Mouse (Mus musculus) layer of hippocampus, adult 2 months (tissue): ENCODE data around the gene 1700030J22Rik. TPM values are rescaled to one million over a fixed set of nuclear protein-coding genes. Genes with fewer than 3 reads are reported as not detected.
A peak's percentile ranks its signal among the peaks of the same experiment; 100 is the strongest.

Source experiments
- DNase-seq, 2 experiments: peaks; one replicate each; pipeline ENCODE4 v3.0.0; 2022; ENCODE audit warnings: low spot score in 2 of 2
- H3K27ac ChIP-seq: fragments of 200-600 bp; 2 replicates; pipeline ENCODE4 v1.8.1; 2022
- H3K4me3 ChIP-seq: fragments of 200-600 bp; 2 replicates; pipeline ENCODE4 v1.8.1; 2022; ENCODE audit warnings: mild to moderate bottlenecking
- CTCF ChIP-seq: fragments of 200-600 bp; conservative IDR thresholded peaks from 2 replicates; pipeline ENCODE4 v1.8.1; 2022; ENCODE audit warnings: antibody characterized with exemption, mild to moderate bottlenecking, moderate library complexity
- total RNA-seq, 2 experiments: library from RNA; stranded (reverse); gene quantifications; 2 replicates each; pipeline ENCODE4 v1.2.3; 2021

1700030J22Rik gene
- total RNA-seq, 2 experiments from 2014 or later: 6.9 to 7.5 TPM

DNA sequence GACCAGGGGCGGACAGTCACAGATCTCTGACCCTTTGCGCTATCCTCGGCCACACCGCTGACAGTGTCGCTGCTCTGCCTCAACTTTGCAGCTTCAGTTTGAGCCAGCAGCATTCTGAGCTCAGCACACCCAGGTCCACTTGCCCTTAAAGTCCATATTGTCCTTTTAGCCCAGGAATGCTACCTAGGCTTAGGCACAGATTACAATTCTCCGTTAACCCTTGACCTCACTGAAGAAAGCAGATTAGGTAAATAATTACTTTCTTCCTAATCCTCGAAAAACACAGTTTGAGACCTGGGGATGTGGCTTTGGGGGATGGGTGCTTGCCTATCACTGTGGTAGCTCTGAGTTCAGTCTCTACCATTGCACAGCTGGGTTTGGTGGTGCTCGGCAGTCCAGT, 12.5 kb upstream of the 1700030J22Rik start:
- no peak for DNase-seq
- TF ChIP-seq CTCF: no peak
- H3K4me3 ChIP-seq: no peak overlapping the region
- H3K27ac ChIP-seq: no peak overlapping the region

DNA sequence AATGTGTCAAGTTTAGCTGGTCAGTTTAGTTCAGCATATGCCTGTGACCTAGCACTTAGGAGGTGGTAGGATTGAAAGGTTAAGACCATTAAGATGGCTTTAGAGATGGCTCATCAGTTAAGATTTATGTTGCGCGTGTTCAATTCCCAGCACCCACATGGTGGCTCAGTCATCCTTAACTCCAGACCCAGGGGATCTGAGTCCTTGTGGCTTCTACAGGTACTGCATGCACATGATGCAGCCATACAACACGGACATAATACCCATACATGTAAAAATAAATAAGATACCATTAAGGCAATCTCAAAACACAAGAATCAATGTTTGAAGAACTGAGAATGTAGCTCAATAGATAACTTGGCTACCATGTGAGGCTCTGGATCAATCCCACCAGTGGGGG, 11.1 kb upstream of the 1700030J22Rik start:
- Histone ChIP-seq H3K27ac (no peak overlapping the region), H3K4me3 (no peak overlapping the region)
- peak; percentile 59 for TF ChIP-seq CTCF
- DNase-seq: no peak

DNA sequence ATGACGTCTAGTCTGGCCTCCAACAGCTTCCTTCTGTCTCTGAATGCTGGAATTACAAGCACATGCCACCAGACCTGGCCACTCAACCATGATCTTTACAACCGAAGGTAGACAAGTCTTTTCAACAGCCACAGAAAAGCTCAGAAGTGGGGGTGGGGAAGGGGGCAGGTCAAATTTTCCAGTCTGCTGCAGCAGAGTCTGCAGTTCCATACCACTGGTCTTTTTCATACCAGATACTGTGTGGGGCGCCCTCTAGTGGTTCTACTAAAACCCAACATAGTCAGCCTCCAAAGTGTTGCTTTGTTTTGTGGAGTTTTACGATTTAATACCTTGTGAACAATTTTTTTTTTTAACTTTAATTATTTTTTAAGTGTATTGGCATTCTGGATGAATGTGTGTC, 1.4 kb upstream of the 1700030J22Rik start:
- peak; percentile 44 to 59 for DNase-seq
- TF ChIP-seq CTCF: peak; percentile 91
- Histone ChIP-seq H3K27ac (no peak overlapping the region), H3K4me3 (no peak overlapping the region)

DNA sequence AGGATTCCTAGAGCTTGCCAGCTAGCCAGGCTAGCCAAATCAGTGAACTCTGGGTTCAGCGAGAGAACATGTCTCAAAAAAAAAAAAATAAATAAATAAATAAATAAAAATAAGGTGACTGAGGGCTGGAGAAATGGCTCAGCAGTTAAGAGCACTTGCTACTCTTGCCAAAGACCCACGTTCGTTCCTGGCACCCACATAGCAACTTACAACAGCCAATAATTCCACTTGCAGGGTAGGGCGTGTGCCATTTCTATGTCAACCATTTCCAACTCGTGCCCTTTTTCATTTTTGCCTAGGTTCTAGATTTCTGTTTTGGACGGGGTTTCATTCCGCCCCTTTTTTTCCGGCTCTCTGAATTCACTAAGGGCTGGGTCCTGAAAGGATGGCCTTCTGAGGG, 707 bp downstream of the 1700030J22Rik start:
- TF ChIP-seq CTCF: no peak
- H3K27ac ChIP-seq: peak overlapping the region; percentile 80; the same call in 1 of the 2 replicates

DNA sequence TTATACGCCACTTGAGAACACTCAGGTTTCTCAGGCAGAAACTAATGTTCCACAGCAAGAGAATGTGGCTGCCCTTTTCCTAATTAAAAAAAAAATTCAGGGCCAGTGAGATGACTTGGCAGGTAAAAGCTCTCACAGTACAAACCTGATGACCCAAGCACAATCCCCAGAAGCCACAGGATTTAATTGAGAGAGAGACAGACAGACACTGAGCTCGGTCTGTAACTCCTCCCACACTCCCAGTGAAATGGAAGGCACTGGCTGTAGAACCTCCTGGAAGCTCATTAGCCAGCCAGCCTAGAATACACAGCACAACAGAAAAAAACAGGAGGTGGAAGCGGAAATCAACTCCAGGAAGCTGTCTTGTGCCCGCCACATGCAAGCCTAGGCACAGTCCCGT, 3.2 kb downstream of the 1700030J22Rik start:
- no peak for DNase-seq
- no peak overlapping the region for H3K27ac ChIP-seq
- H3K4me3 ChIP-seq: no peak overlapping the region
- no peak for TF ChIP-seq CTCF

More for the DNA sequence above, 707 bp downstream of the 1700030J22Rik start:
- no peak for DNase-seq
- H3K4me3 ChIP-seq: peak overlapping the region; percentile 90

DNA sequence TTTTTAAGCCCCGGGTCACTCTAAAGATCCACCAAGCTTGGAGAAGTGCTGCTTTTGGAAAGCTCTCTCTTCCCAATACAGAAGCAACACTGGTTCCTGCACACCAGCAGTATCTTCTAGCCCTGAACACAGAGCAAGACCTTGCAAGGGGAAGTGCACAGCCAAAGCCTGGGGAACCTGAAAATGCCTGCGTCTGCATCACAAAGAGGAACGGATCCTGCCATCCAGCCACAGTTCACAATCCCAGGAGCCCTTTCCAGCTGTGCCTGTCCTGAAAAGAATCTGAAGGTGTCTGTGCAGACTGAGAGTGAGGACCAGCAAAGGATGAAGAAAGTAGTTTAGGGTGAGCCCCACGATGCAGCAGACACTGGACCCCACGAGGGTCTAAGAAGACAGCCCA, 3.7 kb downstream of the 1700030J22Rik start:
- TF ChIP-seq CTCF: no peak
- Histone ChIP-seq H3K27ac (no peak overlapping the region), H3K4me3 (no peak overlapping the region)
- no peak for DNase-seq

DNA sequence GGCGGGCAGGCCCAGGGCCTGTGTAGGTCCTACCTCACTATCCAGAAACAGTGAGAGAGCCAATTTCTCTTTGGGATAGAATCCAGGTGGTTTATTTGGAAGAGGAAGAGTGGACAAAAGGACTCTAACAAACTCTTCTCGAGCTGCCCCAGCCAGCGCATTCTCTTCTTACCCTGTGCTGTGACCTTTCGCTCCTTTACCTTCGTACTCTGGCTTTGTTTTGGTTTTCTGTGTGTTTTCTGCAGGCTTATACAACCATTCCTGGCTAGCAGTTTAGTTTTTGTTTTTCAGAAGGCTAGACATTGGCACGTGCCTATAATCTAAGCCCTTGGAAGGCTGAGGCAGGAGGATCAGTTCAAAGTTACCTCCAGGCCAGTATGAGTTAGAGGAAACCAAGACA, 9.2 kb downstream of the 1700030J22Rik start:
- DNase-seq: no peak
- no peak overlapping the region for H3K4me3 ChIP-seq
- TF ChIP-seq CTCF: no peak
- no peak overlapping the region for H3K27ac ChIP-seq

DNA sequence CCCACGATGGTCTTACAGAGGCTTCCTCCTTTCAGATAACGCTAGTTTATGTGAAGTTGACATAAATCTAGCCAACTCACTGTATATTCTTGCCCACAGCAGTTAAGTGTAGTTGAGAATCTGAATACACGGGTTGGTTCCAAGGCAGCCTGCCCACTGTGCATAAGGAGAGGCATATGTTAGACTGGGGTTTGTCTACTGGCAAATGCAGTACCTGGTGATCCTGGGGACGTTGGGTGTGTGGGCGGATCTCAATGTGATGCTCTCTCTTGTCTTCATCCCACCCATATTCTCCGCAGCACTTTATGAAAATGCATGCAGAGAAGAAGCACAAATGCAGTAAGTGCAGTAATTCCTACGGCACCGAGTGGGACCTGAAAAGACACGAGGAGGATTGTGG, 24.3 kb downstream of the 1700030J22Rik start:
- DNase-seq: peak; percentile 70 to 86
- Histone ChIP-seq H3K4me3 (no peak overlapping the region), H3K27ac (no peak overlapping the region)
- no peak for TF ChIP-seq CTCF

DNA sequence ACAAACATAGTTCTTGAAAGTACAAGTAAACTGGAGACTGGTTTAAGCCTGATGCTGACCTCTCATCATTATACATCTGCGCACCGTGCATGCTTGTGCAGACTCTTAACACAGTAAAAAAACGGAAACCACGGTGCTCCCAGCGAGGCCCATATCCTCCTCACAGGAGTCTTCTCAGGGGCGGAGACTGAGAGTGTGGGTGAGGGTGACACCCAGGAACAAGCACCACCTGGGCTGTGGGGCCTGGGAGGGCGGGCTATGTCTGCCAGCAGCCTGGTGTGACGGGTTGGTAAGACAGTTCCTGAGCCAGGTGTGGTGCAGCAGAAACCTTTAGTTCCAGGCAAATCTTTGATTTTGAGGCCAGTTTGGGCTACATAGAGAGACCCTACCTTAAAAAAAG, 26.3 kb downstream of the 1700030J22Rik start:
- no peak overlapping the region for H3K4me3 ChIP-seq
- TF ChIP-seq CTCF: no peak
- no peak for DNase-seq
- H3K27ac ChIP-seq: no peak overlapping the region

DNA sequence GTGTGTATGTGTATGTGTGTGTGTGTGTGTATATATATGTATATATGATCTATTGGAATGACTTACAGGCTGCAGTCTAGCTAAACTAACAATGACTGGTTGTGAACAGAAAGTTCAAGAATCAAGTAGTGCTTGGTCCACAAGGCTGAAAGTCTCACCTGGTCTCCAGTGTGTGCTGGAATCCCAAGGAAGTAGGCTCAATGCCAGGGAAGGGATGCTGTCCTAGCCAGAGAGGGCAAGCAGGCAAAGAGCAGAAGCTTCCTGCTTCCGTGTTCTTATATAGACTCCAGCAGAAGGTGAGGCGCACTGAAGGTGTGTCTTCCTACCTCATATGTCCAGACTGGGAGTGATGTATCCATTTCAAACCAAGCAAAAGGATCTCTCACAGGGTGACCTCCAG, 27.0 kb downstream of the 1700030J22Rik start:
- DNase-seq: no peak
- no peak overlapping the region for H3K4me3 ChIP-seq
- no peak overlapping the region for H3K27ac ChIP-seq
- no peak for TF ChIP-seq CTCF

DNA sequence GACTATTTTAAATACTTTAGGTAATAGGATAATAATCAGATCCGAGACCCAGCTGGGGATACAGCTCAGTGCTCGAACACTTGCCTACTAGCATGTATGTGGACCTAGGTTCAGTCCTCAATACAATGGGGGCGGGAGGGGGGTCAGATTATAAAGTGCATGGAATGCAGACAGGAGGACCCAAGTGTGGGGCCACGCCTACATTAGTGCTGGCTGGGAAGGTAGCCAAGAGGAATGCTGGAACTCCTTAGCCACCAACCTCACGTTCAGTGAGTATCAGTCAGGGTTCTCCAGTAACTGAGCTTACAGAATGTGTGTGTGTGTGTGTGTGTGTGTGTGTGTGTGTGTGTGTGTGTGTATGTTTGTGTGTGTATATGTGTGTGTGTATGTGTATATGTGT, 27.4 kb downstream of the 1700030J22Rik start:
- TF ChIP-seq CTCF: no peak
- no peak overlapping the region for H3K27ac ChIP-seq
- no peak for DNase-seq

DNA sequence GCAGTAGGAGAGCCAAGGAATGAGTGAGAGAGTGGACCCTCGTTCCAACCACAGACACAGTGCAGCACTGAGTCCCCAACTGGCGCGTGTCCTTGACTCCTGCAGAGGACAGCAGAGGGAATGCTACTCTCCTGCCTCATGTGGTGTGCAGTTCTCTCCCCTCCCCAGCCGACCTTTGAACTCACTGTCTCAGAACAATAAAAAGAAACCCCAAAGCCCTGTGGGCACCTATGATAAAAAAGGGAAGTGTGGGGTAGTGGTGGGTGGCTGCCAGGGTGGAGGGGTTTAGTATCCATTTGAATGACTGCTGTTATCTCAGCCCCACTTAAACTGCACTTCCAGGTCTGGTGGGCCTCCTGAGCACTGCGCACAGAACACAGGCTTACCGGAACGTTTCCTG, 31.2 kb downstream of the 1700030J22Rik start:
- TF ChIP-seq CTCF: no peak
- Histone ChIP-seq H3K4me3 (no peak overlapping the region), H3K27ac (no peak overlapping the region)
- no peak for DNase-seq

More for the DNA sequence above, 27.4 kb downstream of the 1700030J22Rik start:
- H3K4me3 ChIP-seq: no peak overlapping the region

DNA sequence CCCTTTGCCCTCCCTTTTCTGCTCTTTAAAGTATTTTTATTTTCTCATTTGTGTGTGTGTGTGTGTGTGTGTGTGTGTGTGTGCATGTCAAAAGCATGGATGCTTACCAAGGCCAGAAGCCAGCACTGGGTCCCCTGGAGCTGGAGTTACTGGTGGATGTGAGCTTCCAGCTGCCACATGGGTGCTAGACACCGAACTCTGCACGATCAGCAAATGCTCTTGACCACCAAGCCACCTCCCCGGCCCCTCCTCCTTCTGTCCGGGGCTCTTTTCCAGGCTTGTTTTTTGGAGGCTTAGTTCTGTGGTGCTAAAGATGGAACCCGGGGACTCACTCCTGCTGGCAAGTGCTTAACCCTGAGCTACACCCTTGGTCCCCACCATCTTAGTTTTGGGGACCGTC, 31.9 kb downstream of the 1700030J22Rik start:
- no peak overlapping the region; the same call in 1 of the 2 replicates for H3K4me3 ChIP-seq
- no peak overlapping the region for H3K27ac ChIP-seq
- DNase-seq: no peak
- TF ChIP-seq CTCF: no peak

DNA sequence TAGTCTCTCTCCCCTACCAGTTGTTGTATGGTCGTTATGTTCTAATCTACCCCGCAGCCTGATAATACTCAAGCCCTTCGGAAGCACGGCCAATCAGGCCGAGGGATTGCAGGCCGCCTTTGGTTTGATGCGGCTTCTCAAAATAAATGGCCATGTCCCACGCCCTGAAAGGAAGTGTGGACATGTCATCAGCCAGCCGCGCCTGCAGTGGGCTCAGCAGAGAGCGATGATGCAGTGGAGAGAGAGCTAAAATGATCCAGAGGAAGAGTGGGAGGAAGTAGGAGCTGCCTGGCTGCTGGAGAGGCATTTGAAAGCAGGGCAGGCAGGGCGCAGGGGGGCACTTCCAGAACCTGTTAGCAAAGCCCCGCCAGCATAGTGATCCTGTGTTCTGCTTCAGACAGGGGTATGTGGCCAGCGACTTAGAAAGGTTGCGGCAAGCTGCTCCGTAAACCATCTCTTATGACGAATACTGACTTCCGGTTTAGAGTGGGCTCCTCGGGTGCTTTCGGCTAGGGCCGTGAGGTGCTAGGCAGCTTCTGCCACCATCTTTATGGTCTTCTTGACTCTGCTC, 32.4 kb downstream of the 1700030J22Rik start:
- peak; percentile 28 to 36 for DNase-seq
- TF ChIP-seq CTCF: no peak
- Histone ChIP-seq H3K4me3 (peak overlapping the region; percentile 17; the same call in 1 of the 2 replicates), H3K27ac (peak overlapping the region; percentile 68; the same call in 1 of the 2 replicates)
